Mouse (Mus musculus) lung, adult 2 months (tissue): Measurements from ENCODE around the gene Gldn.

Experiments
- CTCF ChIP-seq: fragments of 200-500 bp; IDR thresholded peaks from 2 replicates; pipeline ENCODE4 v1.5.1; 2011; ENCODE audit warnings: mild to moderate bottlenecking, low read length, control low read depth; ENCODE audit not compliant: insufficient read depth
- POLR2A ChIP-seq: fragments of 200-500 bp; IDR thresholded peaks from 2 replicates; pipeline ENCODE4 v1.6.1; 2011; ENCODE audit warnings: low read depth, mild to moderate bottlenecking, control low read depth, low read length, borderline replicate concordance; ENCODE audit errors: extremely low read depth

DNA sequence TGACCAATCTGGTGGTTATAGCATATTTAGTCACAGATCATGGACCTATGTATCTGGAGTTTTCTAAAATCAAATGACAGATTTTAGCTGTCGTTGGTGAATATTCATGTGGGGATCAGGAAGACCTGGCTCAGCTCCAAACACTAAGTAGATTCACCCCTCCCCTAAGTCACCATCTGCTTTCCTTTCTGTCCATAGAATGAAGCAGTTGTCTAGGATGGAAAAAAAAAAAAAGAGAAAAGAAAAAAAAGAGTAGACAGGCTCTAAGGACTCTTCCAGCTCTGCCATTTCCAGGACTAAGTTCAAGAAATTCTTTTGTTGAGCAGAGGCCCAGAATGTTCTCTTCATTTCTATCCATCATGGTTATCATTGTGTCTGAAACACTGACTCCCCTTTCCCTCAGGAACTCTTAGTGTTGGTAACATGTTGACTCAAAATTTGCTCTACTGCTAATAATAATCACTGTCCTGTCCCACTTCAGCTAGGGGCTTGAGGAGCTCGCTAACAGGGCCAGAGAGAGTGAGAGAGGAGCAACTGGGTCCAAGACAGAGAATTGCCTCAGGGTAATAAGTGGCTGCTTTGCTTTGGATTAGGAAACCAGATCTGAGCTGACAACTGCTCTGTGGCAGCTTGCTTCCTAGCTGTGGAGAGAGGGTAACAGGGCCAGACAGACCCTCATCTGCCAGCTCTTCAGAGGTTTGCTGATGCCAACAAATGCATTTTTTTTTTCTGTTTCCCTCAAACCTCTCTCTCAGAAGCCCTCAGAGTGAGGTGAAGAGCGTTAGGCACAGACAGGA, 41.2 kb upstream of the Gldn start:
- TF ChIP-seq CTCF: no peak
- no peak for TF ChIP-seq POLR2A
